Mouse (Mus musculus) MEL (cell line): ENCODE data around the gene Foxe3. TPM values are rescaled to one million over a fixed set of nuclear protein-coding genes. Genes with fewer than 3 reads are reported as not detected.

ENCODE experiments used
- DNase-seq: peaks from one replicate; pipeline ENCODE4 v3.0.0; 2011; ENCODE audit warnings: low read depth, low spot score
- H3K27ac ChIP-seq: 2 replicates; pipeline ENCODE4 v1.5.1; 2012; ENCODE audit warnings: low read depth, mild to moderate bottlenecking, control low read depth, low read length, moderate library complexity; ENCODE audit not compliant: control insufficient read depth
- H3K27me3 ChIP-seq, 2 experiments: fragments of 150-350 bp in 1 of 2; sonication (generic) in 1 of 2; 2 replicates each; pipeline ENCODE4 v1.6.1; 2012; ENCODE audit warnings: low read length in 2 of 2, mild to moderate bottlenecking in 2 of 2, improper control_type of control experiment in 1 of 2, moderate library complexity in 1 of 2; ENCODE audit not compliant: insufficient read depth in 2 of 2, control insufficient read depth in 1 of 2
- H3K36me3 ChIP-seq, 2 experiments: 2 replicates each; pipeline ENCODE4 v1.6.1; 2012 to 2014; ENCODE audit warnings: low read length in 2 of 2, improper control_type of control experiment in 1 of 2, inconsistent platforms in 1 of 2, mild to moderate bottlenecking in 1 of 2; ENCODE audit not compliant: insufficient read depth in 2 of 2, control insufficient read depth in 1 of 2
- H3K4me1 ChIP-seq, 2 experiments: fragments of 150-350 bp in 1 of 2; sonication (generic) in 1 of 2; 2 replicates each; pipeline ENCODE4 v1.6.1; 2012; ENCODE audit warnings: low read length in 2 of 2, improper control_type of control experiment in 1 of 2, mild to moderate bottlenecking in 1 of 2; ENCODE audit not compliant: insufficient read depth in 2 of 2, control insufficient read depth in 1 of 2
- H3K4me3 ChIP-seq, 2 experiments: fragments of 150-350 bp in 1 of 2; sonication (generic) in 1 of 2; 2 replicates each; pipeline ENCODE4 v1.5.1; 2012; ENCODE audit warnings: low read depth in 2 of 2, low read length in 2 of 2, mild to moderate bottlenecking in 2 of 2, moderate library complexity in 2 of 2, control low read depth in 1 of 2, improper control_type of control experiment in 1 of 2; ENCODE audit not compliant: control insufficient read depth in 1 of 2, insufficient read depth in 1 of 2
- H3K79me2 ChIP-seq: 2 replicates; pipeline ENCODE4 v1.6.1; 2012; ENCODE audit warnings: mild to moderate bottlenecking, low read length, moderate library complexity; ENCODE audit not compliant: control insufficient read depth, poor library complexity, insufficient read depth
- H3K9ac ChIP-seq: 2 replicates; pipeline ENCODE4 v1.6.1; 2012; ENCODE audit warnings: low read depth, mild to moderate bottlenecking, control low read depth, low read length, moderate library complexity; ENCODE audit not compliant: control insufficient read depth, poor library complexity, severe bottlenecking
- H3K9me3 ChIP-seq: fragments of 150-350 bp; sonication (generic); replicated peaks from 2 replicates; pipeline ENCODE4 v1.6.1; 2012; ENCODE audit warnings: mild to moderate bottlenecking, low read length, improper control_type of control experiment, moderate library complexity; ENCODE audit not compliant: insufficient read depth
- CTCF ChIP-seq, 3 experiments: IDR thresholded peaks in 2 of 3; conservative IDR thresholded peaks in 1 of 3; 2 replicates each; pipeline ENCODE4 v1.5.1; 2011 to 2012; ENCODE audit warnings: low read length in 3 of 3, low read depth in 2 of 3, mild to moderate bottlenecking in 2 of 3, improper control_type of control experiment in 1 of 3, inconsistent platforms in 1 of 3, mixed read lengths in 1 of 3, moderate library complexity in 1 of 3; ENCODE audit not compliant: control insufficient read depth in 1 of 3, insufficient read depth in 1 of 3, poor library complexity in 1 of 3, severe bottlenecking in 1 of 3
- ETS1 ChIP-seq: IDR thresholded peaks from 2 replicates; pipeline ENCODE4 v1.6.1; 2012; ENCODE audit warnings: low read depth, mild to moderate bottlenecking, inconsistent platforms, low read length, improper control_type of control experiment, moderate library complexity
- GABPA ChIP-seq: IDR thresholded peaks from 2 replicates; pipeline ENCODE4 v1.6.1; 2012; ENCODE audit warnings: low read depth, mild to moderate bottlenecking, inconsistent platforms, low read length, improper control_type of control experiment, moderate library complexity
- KAT2A ChIP-seq: conservative IDR thresholded peaks from 2 replicates; pipeline ENCODE4 v1.6.1; 2012; ENCODE audit warnings: low read depth, low read length, improper control_type of control experiment, inconsistent platforms
- MAX ChIP-seq: IDR thresholded peaks from 2 replicates; pipeline ENCODE4 v1.6.1; 2011; ENCODE audit warnings: low read length, improper control_type of control experiment
- MEF2A ChIP-seq: IDR thresholded peaks from 2 replicates; pipeline ENCODE4 v1.6.1; 2014; ENCODE audit warnings: low read depth, mild to moderate bottlenecking, inconsistent platforms, low read length, improper control_type of control experiment; ENCODE audit not compliant: poor library complexity, insufficient replicate concordance, severe bottlenecking; ENCODE audit errors: extremely low read depth
- MYB ChIP-seq: IDR thresholded peaks from 2 replicates; pipeline ENCODE4 v1.6.1; 2011; ENCODE audit warnings: mild to moderate bottlenecking, low read depth, low read length, improper control_type of control experiment
- MYC ChIP-seq: IDR thresholded peaks from 2 replicates; pipeline ENCODE4 v1.6.1; 2011; ENCODE audit warnings: low read depth, mild to moderate bottlenecking, low read length, improper control_type of control experiment, moderate library complexity
- NRF1 ChIP-seq: IDR thresholded peaks from 2 replicates; pipeline ENCODE4 v1.6.1; 2014; ENCODE audit warnings: low read depth, mild to moderate bottlenecking, inconsistent platforms, low read length, improper control_type of control experiment, moderate library complexity; ENCODE audit not compliant: poor library complexity, insufficient read depth, severe bottlenecking
- POLR2A ChIP-seq, 2 experiments: IDR thresholded peaks; 2 replicates each; pipeline ENCODE4 v1.6.1; 2011 to 2012; ENCODE audit warnings: low read length in 2 of 2, mild to moderate bottlenecking in 2 of 2, control low read depth in 1 of 2, improper control_type of control experiment in 1 of 2, low read depth in 1 of 2, moderate library complexity in 1 of 2; ENCODE audit not compliant: control insufficient read depth in 1 of 2, insufficient read depth in 1 of 2, poor library complexity in 1 of 2
- POLR2AphosphoS2 ChIP-seq: IDR thresholded peaks from 2 replicates; pipeline ENCODE4 v1.6.1; 2011; ENCODE audit warnings: low read length, improper control_type of control experiment
- RAD21 ChIP-seq: IDR thresholded peaks from 2 replicates; pipeline ENCODE4 v1.6.1; 2011; ENCODE audit warnings: mild to moderate bottlenecking, low read depth, low read length, improper control_type of control experiment
- SMC3 ChIP-seq: IDR thresholded peaks from 2 replicates; pipeline ENCODE4 v1.6.1; 2011; ENCODE audit warnings: low read depth, low read length, improper control_type of control experiment
- UBTF ChIP-seq: IDR thresholded peaks from 2 replicates; pipeline ENCODE4 v1.6.1; 2012; ENCODE audit warnings: low read depth, mild to moderate bottlenecking, inconsistent platforms, low read length, improper control_type of control experiment, moderate library complexity, borderline replicate concordance; ENCODE audit not compliant: insufficient read depth
- ZNF384 ChIP-seq: IDR thresholded peaks from 2 replicates; pipeline ENCODE4 v1.6.1; 2012; ENCODE audit warnings: low read depth, mild to moderate bottlenecking, inconsistent platforms, low read length, improper control_type of control experiment
- polyA plus RNA-seq, 2 experiments: library from polyadenylated mRNA; stranded (reverse) in 1 of 2; unstranded in 1 of 2; fragments of >175 nt in 1 of 2; fragments of >200 nt in 1 of 2; gene quantifications; 2 replicates each; pipeline versions ENCODE4 v1.2.1 to v1.2.4; 2012; ENCODE audit warnings: low replicate concordance in 2 of 2, low read depth in 1 of 2; ENCODE audit not compliant: insufficient read length in 2 of 2, insufficient read depth in 1 of 2, missing spikeins in 1 of 2
- total RNA-seq: library from RNA; depleted of rRNA; stranded (reverse); fragments of 300-350 nt; gene quantifications from 2 replicates; pipeline ENCODE4 v1.2.3, GENCODE M21; 2012

Foxe3 gene
- total and polyA plus RNA-seq, 3 experiments, result not detected

GRCm38 (mm10) chr4:114929155-114929554 lies 3.3 kb upstream of the Foxe3 start:
- H3K4me1 ChIP-seq, result no peaks in the 10 kb centered on the region
- H3K9ac ChIP-seq, result no peak overlapping the region
- no peaks in the 10 kb centered on the region for H3K79me2 ChIP-seq
- no peak for TF ChIP-seq MYB
- TF ChIP-seq MEF2A, result no peak
- H3K27me3 ChIP-seq, result no peaks in the 10 kb centered on the region; a peak in 1 of 4 replicates
- no peaks in the 10 kb centered on the region for H3K36me3 ChIP-seq
- no peak overlapping the region for H3K27ac ChIP-seq
- H3K9me3 ChIP-seq, result no peaks in the 10 kb centered on the region
- no peak overlapping the region for H3K4me3 ChIP-seq
- no peak for DNase-seq

- TF ChIP-seq MAX (no peak), POLR2AphosphoS2 (no peak), GABPA (no peak), NRF1 (no peak)
Measured at GRCm38 (mm10) chr4:114924971-114925916, 569 bp downstream of the Foxe3 start.

DNA sequence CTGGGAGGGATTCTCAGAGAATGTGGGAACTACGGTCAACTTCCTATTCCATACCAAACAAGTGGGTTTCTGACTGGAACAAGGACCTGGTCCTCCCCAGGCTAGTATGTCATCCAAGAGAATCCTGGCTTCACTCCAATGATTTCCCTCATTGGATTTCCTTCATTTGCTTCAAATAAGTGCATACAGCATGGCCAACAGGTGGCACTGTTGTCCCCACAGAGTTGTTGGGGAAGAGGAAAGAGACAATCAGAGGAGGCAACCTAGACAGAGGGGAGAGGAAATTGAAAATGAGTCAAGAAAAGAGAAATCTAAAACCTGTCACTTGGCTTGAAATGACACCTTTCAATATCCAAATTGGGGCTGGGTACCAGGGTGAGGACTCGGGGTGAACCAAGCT lies 8.7 kb downstream of the Foxe3 start:
- no peaks in the 10 kb centered on the region for H3K9me3 ChIP-seq
- no peak overlapping the region for H3K9ac ChIP-seq
- H3K4me3 ChIP-seq, result no peak overlapping the region
- peaks cover 0 to 5% of the 10 kb centered on the region in 2 experiments; a peak in 1 of 4 replicates for H3K4me1 ChIP-seq
- DNase-seq, result peak; percentile 78
- TF ChIP-seq MAX (no peak), SMC3 (peak; percentile 48), CTCF (IDR thresholded peaks at IDR 0.05 in 2 of 3, conservative IDR thresholded peaks at IDR 0.05 in 1 of 3; ENCODE audit: control insufficient read depth in 1 of 3, insufficient read depth in 1 of 3, low read depth in 2 of 3, low read length in 3 of 3, poor library complexity in 1 of 3, severe bottlenecking in 1 of 3) (peak; percentile 63 to 83 (median 70)), KAT2A (no peak), POLR2A (IDR thresholded peaks at IDR 0.05; ENCODE audit: control insufficient read depth in 1 of 2, insufficient read depth in 1 of 2, low read depth in 1 of 2, low read length in 2 of 2, poor library complexity in 1 of 2) (no peak), ZNF384 (no peak), UBTF (no peak), RAD21 (peak; percentile 28), ETS1 (no peak), MYC (no peak), NRF1 (no peak)
- H3K27ac ChIP-seq, result no peak overlapping the region
- no peaks in the 10 kb centered on the region for H3K79me2 ChIP-seq
- no peaks in the 10 kb centered on the region for H3K27me3 ChIP-seq
- peaks cover 0 to 4% of the 10 kb centered on the region in 2 experiments; a peak in 2 of 4 replicates for H3K36me3 ChIP-seq

More at GRCm38 (mm10) chr4:114924971-114925916, 569 bp downstream of the Foxe3 start:
- Histone ChIP-seq H3K79me2 (no peaks in the 10 kb centered on the region), H3K27ac (no peak overlapping the region), H3K4me1 (no peaks in the 10 kb centered on the region), H3K27me3 (no peaks in the 10 kb centered on the region; a peak in 1 of 4 replicates), H3K9ac (no peak overlapping the region), H3K9me3 (no peaks in the 10 kb centered on the region), H3K36me3 (no peaks in the 10 kb centered on the region), H3K4me3 (no peak overlapping the region)
- DNase-seq, result no peak
